Mouse (Mus musculus) right cerebral cortex, postnatal 4 days (tissue): ENCODE measurements at regions not wholly inside any gene's neighbourhood (a gene's known extent, or its start where the extent isn't known, plus 50 kb on each side); places are given as distances from the start of the nearest gene placed in this dataset.

Experiments
- DNase-seq: peaks from one replicate; pipeline ENCODE4 v3.0.0-alpha.2; 2022

DNA sequence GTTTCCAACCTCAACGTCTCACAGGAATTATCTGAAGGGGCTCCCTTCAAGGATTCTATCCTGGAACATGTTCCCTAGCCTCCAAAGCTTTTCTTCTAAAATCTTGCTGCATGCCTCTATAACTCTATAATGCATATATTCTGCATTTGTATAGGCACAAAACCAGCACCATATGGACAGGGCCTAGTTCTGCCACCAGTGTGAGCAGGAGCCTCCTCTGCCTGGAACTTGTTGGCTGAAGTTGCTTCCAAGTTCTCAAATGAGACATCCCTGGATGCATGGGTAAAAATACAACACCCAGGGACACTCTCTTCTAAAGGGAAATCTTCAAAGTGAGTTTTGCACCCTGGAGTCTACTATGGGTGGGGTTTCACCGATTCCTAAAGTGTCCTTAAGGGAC, 62.3 kb upstream of the Tenm4 start:
- DNase-seq, result no peak

DNA sequence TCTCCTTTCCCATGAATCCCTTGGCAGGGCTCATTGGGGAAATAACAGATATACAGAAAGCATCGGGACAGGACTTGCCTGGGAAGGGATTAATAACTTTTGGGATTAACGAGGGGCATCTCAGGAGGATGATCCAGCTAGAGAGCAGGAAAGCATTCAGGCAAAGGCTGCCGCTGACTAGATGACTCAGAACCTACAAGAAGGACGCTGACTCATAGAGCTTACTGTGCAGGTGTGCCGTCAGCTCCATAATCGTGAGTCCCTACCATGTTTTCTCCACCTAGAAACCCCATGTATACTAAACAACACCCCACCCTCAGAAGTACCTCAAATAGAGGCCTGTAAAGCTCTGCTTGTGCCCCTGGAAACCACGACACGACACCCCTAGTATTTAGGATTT, 50.9 kb upstream of the Tenm4 start:
- DNase-seq, result no peak
